Mouse (Mus musculus): ENCODE results near the gene Podxl2. TPM values are rescaled to one million over a fixed set of nuclear protein-coding genes. Genes with fewer than 3 reads are reported as not detected.
A peak's percentile ranks its signal among the peaks of the same experiment; 100 is the strongest.

The Podxl2 gene
- polyA plus RNA-seq, 1 experiment from 2014 or later: 1.6 TPM

DNA sequence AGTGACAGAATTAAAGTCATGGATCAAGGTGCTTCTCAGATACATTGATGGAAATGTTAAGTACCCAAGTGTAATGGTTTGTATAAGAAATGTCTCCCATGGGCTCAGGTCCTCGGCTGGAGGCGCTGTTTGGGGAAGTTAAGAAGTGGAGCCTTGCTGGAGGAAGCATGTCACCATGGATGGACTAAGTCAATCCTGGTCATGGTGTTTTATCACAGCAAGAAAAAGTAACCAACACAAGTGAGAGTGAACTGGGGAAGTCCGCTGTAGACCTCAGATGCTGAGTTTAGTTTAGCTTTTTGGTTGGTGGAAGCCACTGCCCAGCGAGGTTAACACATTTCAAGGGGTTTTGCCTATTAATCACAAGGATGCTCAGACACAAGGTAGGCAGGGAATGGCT, 45.3 kb downstream of the Podxl2 start:
- Histone ChIP-seq H3K4me1 (ENCODE audit: control insufficient read depth, low read depth, low read length) (peaks cover 31% of the 10 kb centered on the region), H3K27ac (ENCODE audit: low read length) (no peak overlapping the region), H3K9me3 (replicated peaks; ENCODE audit: control insufficient read depth, low read length) (no peaks in the 10 kb centered on the region), H3K27me3 (ENCODE audit: control insufficient read depth, insufficient read depth, low read depth, low read length) (no peaks in the 10 kb centered on the region), H3K4me2 (ENCODE audit: low read depth, low read length) (no peak overlapping the region), H3K4me3 (ENCODE audit: low read depth, low read length) (no peak overlapping the region), H3K36me3 (ENCODE audit: control insufficient read depth, insufficient read depth) (no peaks in the 10 kb centered on the region), H3K9ac (ENCODE audit: low read depth, low read length) (no peak overlapping the region)
- 70% methylated on average over 4 of the region's 4 CpGs for WGBS (ENCODE audit: insufficient replicate concordance)
- no peak for ATAC-seq (ENCODE audit: low read depth)

DNA sequence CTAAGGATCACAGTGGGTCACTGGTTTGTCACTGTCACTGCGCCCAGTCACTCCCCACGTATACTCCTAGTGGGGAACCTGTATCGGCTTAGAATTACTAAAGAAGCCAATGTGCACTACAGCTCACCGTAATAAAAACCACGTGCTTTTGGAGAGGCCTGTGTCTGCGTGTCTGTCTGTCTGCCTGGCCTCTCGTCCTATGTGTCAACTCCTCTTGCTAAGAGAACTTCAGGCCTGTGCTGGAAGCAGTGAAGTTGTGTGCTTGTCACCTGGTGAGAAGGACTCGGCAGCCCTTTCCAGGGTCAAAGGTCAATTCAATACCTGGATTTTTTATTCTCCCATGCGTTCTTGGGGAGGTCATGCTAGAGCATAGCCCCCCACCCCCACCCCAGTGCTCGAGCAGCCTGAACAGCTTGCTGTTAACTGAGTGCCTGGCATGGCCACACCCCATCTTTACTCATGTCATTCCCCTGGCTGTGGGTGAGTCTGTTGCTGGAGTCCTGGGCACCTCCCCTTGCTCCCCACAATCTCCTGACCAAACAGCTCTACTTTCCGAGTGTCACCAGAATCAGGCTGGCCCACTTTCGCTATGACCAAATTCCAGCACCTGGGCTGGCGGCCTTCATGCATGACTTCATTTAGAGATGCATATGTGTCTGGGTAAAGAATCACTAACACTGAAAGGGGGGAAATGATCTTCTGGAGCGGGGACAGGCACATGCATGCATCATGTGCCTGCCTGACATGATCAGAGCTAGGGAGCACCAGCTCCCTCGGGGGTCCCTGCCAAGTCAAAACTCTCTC, 46.4 kb downstream of the Podxl2 start:
- Histone ChIP-seq H3K4me2 (ENCODE audit: low read depth, low read length) (no peak overlapping the region), H3K4me3 (ENCODE audit: low read depth, low read length) (no peak overlapping the region), H3K9ac (ENCODE audit: low read depth, low read length) (no peak overlapping the region), H3K27ac (ENCODE audit: low read length) (no peak overlapping the region), H3K9me3 (replicated peaks; ENCODE audit: control insufficient read depth, low read length) (no peaks in the 10 kb centered on the region), H3K36me3 (ENCODE audit: control insufficient read depth, insufficient read depth) (peaks cover 4% of the 10 kb centered on the region; the same call in 1 of the 2 replicates), H3K27me3 (ENCODE audit: control insufficient read depth, insufficient read depth, low read depth, low read length) (no peaks in the 10 kb centered on the region), H3K4me1 (ENCODE audit: control insufficient read depth, low read depth, low read length) (peaks cover 19% of the 10 kb centered on the region)
- WGBS (ENCODE audit: insufficient replicate concordance): 59% methylated on average over 15 of the region's 15 CpGs
- no peak for ATAC-seq (ENCODE audit: low read depth)

DNA sequence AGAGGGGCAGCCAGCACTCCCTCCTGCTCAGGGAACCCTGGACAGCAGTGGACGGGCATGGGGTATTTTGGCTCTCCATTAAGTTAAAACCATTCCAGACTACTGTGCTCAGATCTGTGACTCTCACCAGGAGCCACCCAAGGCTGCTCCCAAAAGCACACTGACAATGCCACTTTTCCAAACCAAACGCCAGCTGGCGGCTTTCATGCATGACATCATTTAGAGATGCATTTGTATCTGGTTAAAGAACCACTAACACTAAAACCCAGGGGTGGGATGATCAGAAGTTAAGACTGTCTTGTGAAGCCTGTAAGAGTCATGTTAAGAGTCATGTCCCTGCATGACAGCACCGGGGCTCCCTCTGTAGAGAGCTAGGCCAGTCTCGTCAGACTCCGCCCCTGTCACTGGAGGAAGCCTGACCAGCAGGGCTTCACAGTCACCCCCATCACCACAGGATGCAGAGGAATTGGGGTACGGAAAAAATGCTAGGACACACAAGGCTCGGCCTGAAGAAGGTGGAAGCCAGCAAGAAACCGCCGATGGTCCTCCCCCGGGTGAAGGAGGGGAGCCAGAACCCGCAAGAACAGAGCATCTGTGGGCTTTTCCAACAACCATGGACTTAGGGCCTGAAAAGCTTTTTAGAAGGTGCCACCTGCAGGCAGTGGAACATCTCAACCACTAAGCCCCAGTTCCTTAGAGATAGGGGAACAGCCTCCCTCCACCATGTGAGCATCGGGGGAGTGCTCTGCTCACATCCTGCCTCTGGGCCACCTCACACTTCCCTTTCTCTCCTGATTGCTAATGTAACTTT, 47.2 kb downstream of the Podxl2 start:
- no peak for ATAC-seq (ENCODE audit: low read depth)
- H3K36me3 ChIP-seq (ENCODE audit: control insufficient read depth, insufficient read depth): peaks cover 6% of the 10 kb centered on the region; the same call in 1 of the 2 replicates
- no peak overlapping the region for H3K4me2 ChIP-seq (ENCODE audit: low read depth, low read length)
- H3K27ac ChIP-seq (ENCODE audit: low read length): no peak overlapping the region; the same call in 1 of the 2 replicates
- no peaks in the 10 kb centered on the region for H3K9me3 ChIP-seq (replicated peaks; ENCODE audit: control insufficient read depth, low read length)
- H3K9ac ChIP-seq (ENCODE audit: low read depth, low read length): no peak overlapping the region
- H3K4me3 ChIP-seq (ENCODE audit: low read depth, low read length): no peak overlapping the region
- no peaks in the 10 kb centered on the region for H3K27me3 ChIP-seq (ENCODE audit: control insufficient read depth, insufficient read depth, low read depth, low read length)
- 50% methylated on average over 13 of the region's 13 CpGs for WGBS (ENCODE audit: insufficient replicate concordance)
- peaks cover 13% of the 10 kb centered on the region for H3K4me1 ChIP-seq (ENCODE audit: control insufficient read depth, low read depth, low read length)

DNA sequence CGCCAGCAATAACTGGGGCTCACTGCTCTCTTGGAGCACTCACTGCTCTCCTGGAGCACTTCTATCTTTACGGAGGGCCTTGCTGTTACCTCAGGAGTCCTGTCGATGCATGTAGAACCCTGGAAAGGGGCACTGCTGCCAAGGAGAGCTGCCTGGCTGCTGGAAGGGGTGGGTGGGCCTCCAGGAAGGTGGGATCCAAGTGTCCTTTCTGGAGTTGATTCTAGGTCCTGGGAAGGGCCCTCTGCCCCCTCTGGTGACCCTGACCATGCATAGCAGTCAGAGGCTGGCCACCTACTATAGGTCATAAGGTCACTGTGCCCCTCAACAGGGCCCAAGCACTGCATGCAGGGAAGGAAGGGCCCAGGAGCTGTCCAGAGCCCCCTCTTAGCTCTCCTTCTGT, 47.9 kb downstream of the Podxl2 start:
- no peak for ATAC-seq (ENCODE audit: low read depth)
- Histone ChIP-seq H3K9me3 (replicated peaks; ENCODE audit: control insufficient read depth, low read length) (no peaks in the 10 kb centered on the region), H3K4me3 (ENCODE audit: low read depth, low read length) (no peak overlapping the region), H3K4me2 (ENCODE audit: low read depth, low read length) (no peak overlapping the region), H3K27me3 (ENCODE audit: control insufficient read depth, insufficient read depth, low read depth, low read length) (no peaks in the 10 kb centered on the region), H3K27ac (ENCODE audit: low read length) (no peak overlapping the region; the same call in 1 of the 2 replicates), H3K36me3 (ENCODE audit: control insufficient read depth, insufficient read depth) (peaks cover 8% of the 10 kb centered on the region; the same call in 1 of the 2 replicates), H3K9ac (ENCODE audit: low read depth, low read length) (no peak overlapping the region), H3K4me1 (ENCODE audit: control insufficient read depth, low read depth, low read length) (peaks cover 10% of the 10 kb centered on the region)
- WGBS (ENCODE audit: insufficient replicate concordance): 80% methylated on average over 3 of the region's 3 CpGs

DNA sequence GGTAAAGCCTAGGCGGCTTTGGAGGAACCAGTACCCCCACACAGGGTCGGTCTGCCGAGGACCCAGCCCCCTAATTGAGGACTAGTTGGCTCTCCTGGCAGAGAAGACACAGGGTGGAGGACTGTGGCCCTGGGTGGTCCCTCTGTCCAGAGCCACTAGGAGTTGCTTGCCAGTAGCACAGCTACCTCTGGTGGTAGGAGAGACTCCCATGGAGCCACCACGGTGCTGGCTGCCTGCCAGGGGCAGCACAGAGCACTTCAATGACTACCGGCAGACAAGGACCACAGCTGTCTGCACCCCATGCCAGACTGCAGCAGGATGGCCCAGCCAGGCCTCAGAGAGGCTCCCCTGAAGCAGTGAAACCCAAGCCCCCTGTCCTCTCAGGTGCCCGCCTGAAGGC, 48.3 kb downstream of the Podxl2 start:
- Histone ChIP-seq H3K4me3 (ENCODE audit: low read depth, low read length) (no peak overlapping the region), H3K27me3 (ENCODE audit: control insufficient read depth, insufficient read depth, low read depth, low read length) (no peaks in the 10 kb centered on the region), H3K4me2 (ENCODE audit: low read depth, low read length) (no peak overlapping the region), H3K9ac (ENCODE audit: low read depth, low read length) (no peak overlapping the region), H3K9me3 (replicated peaks; ENCODE audit: control insufficient read depth, low read length) (no peaks in the 10 kb centered on the region), H3K27ac (ENCODE audit: low read length) (no peak overlapping the region), H3K36me3 (ENCODE audit: control insufficient read depth, insufficient read depth) (peaks cover 8% of the 10 kb centered on the region; the same call in 1 of the 2 replicates), H3K4me1 (ENCODE audit: control insufficient read depth, low read depth, low read length) (peaks cover 7% of the 10 kb centered on the region)
- WGBS (ENCODE audit: insufficient replicate concordance): 44% methylated on average over 6 of the region's 6 CpGs
- peak; percentile 47 for ATAC-seq (ENCODE audit: low read depth)

DNA sequence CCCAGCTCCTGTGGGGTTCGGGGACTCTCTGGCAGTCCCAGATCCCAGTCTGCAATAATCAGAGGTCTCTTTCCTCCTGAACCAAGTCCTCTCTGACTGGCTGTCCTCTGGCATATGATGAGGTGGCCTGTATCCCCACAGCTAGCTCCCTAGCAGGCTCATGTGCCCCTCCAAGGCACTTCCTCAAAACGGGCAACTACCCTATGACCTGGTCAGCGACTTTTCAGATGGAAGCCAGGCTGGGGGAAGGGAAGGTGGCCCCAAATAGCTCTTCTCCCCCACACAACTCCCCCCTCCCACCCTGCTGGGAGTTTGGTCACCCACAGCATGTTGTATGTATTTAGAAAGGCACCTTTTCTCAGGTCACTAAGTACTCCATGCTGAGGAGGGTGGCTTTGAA, 48.8 kb downstream of the Podxl2 start:
- no peak overlapping the region for H3K4me2 ChIP-seq (ENCODE audit: low read depth, low read length)
- no peaks in the 10 kb centered on the region for H3K9me3 ChIP-seq (replicated peaks; ENCODE audit: control insufficient read depth, low read length)
- H3K9ac ChIP-seq (ENCODE audit: low read depth, low read length): no peak overlapping the region
- no peak overlapping the region for H3K4me3 ChIP-seq (ENCODE audit: low read depth, low read length)
- no peak for ATAC-seq (ENCODE audit: low read depth)
- no peaks in the 10 kb centered on the region for H3K27me3 ChIP-seq (ENCODE audit: control insufficient read depth, insufficient read depth, low read depth, low read length)
- no peak overlapping the region for H3K27ac ChIP-seq (ENCODE audit: low read length)
- WGBS (ENCODE audit: insufficient replicate concordance): 35% methylated on average over 3 of the region's 3 CpGs
- peaks cover 4% of the 10 kb centered on the region; the same call in 1 of the 2 replicates for H3K4me1 ChIP-seq (ENCODE audit: control insufficient read depth, low read depth, low read length)
- H3K36me3 ChIP-seq (ENCODE audit: control insufficient read depth, insufficient read depth): peaks cover 8% of the 10 kb centered on the region; the same call in 1 of the 2 replicates

DNA sequence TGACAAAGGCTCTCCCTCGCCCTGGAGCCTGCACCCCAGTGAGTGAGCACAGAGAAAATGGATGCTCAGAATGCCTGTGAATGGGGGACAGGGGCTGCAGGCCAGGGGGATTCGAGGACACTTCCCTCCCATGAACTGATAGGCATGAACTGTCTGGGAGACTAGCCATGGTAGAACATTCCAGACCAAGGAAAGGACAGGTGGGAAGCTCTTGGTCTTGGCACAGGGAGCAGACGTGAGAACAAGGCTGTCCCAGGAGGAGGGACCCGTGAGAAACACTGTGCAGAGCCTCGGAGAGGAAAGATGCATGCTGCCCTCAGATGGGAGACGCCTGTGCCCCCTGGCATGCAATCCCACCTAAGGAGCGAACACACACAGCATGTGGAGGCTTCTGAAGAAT, 50.7 kb downstream of the Podxl2 start:
- Histone ChIP-seq H3K27ac (ENCODE audit: low read length) (no peak overlapping the region), H3K4me2 (ENCODE audit: low read depth, low read length) (no peak overlapping the region), H3K27me3 (ENCODE audit: control insufficient read depth, insufficient read depth, low read depth, low read length) (no peaks in the 10 kb centered on the region), H3K4me1 (ENCODE audit: control insufficient read depth, low read depth, low read length) (peaks cover 4% of the 10 kb centered on the region; the same call in 1 of the 2 replicates), H3K9ac (ENCODE audit: low read depth, low read length) (no peak overlapping the region), H3K4me3 (ENCODE audit: low read depth, low read length) (no peak overlapping the region), H3K9me3 (replicated peaks; ENCODE audit: control insufficient read depth, low read length) (no peaks in the 10 kb centered on the region), H3K36me3 (ENCODE audit: control insufficient read depth, insufficient read depth) (peaks cover 8% of the 10 kb centered on the region; the same call in 1 of the 2 replicates)
- no peak for ATAC-seq (ENCODE audit: low read depth)
- WGBS (ENCODE audit: insufficient replicate concordance): 64% methylated on average over 7 of the region's 7 CpGs

DNA sequence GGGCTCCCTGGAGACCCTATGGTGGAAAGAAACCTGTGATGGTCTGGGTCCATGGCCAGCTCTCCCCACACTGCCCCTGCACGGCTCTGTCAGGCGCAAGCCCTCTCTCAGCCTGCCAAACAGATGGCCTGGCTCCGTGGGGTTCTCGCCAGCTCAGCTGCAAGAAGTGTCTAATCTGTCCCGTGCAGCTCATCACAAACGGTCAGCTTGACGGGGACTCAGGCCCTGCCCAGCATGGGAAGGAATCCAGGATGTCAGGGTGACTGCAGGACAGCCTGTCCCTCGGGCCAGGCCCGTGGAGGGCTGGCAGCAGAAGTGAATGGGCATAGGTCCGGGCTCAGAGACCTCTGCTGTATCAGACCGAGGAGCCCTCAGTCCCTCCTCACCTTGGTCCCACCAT, 52.9 kb downstream of the Podxl2 start:
- 78% methylated on average over 11 of the region's 11 CpGs for WGBS (ENCODE audit: insufficient replicate concordance)
- H3K36me3 ChIP-seq (ENCODE audit: control insufficient read depth, insufficient read depth): peaks cover 15% of the 10 kb centered on the region
- no peak overlapping the region for H3K4me3 ChIP-seq (ENCODE audit: low read depth, low read length)
- no peak overlapping the region for H3K4me2 ChIP-seq (ENCODE audit: low read depth, low read length)
- H3K9me3 ChIP-seq (replicated peaks; ENCODE audit: control insufficient read depth, low read length): no peaks in the 10 kb centered on the region
- H3K9ac ChIP-seq (ENCODE audit: low read depth, low read length): no peak overlapping the region
- no peaks in the 10 kb centered on the region for H3K27me3 ChIP-seq (ENCODE audit: control insufficient read depth, insufficient read depth, low read depth, low read length)
- no peak for ATAC-seq (ENCODE audit: low read depth)
- H3K27ac ChIP-seq (ENCODE audit: low read length): no peak overlapping the region
- no peaks in the 10 kb centered on the region; the same call in 1 of the 2 replicates for H3K4me1 ChIP-seq (ENCODE audit: control insufficient read depth, low read depth, low read length)

DNA sequence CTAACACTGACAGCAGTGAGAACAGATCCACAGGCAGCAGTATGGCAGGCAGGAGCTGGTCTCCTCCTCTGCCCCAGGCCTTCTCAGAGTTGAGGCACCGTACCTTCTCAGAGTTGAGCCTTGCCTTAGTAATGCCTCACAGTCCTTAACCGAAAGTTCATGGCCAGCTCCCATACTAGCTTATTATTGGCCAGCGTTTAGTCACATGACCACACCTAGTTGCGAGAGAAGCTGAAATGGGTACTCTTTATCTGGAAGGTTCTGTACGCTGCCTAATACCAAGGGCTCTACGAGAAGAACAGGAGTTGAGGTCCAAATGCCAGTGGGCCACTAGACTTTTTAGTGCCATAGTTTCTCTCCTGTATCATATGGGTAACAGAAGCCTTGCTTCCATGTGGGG, 53.5 kb downstream of the Podxl2 start:
- H3K4me1 ChIP-seq (ENCODE audit: control insufficient read depth, low read depth, low read length): no peaks in the 10 kb centered on the region; the same call in 1 of the 2 replicates
- no peak overlapping the region; the same call in 1 of the 2 replicates for H3K27ac ChIP-seq (ENCODE audit: low read length)
- no peaks in the 10 kb centered on the region for H3K27me3 ChIP-seq (ENCODE audit: control insufficient read depth, insufficient read depth, low read depth, low read length)
- no peak overlapping the region for H3K4me3 ChIP-seq (ENCODE audit: low read depth, low read length)
- H3K4me2 ChIP-seq (ENCODE audit: low read depth, low read length): no peak overlapping the region
- no peak overlapping the region for H3K9ac ChIP-seq (ENCODE audit: low read depth, low read length)
- no peaks in the 10 kb centered on the region for H3K9me3 ChIP-seq (replicated peaks; ENCODE audit: control insufficient read depth, low read length)
- WGBS (ENCODE audit: insufficient replicate concordance): 85% methylated on average over 6 of the region's 6 CpGs
- H3K36me3 ChIP-seq (ENCODE audit: control insufficient read depth, insufficient read depth): peaks cover 15% of the 10 kb centered on the region
- no peak for ATAC-seq (ENCODE audit: low read depth)
